Mouse (Mus musculus): Measurements from ENCODE around the gene Mad2l2.

The Mad2l2 gene

GRCm38 (mm10) chr4:148149540-148149939, 19.4 kb downstream of the Mad2l2 start:
- DNase-seq: no peak

- no peak for DNase-seq
These were observed 20.1 kb downstream of the Mad2l2 start for GRCm38 (mm10) chr4:148150242-148150641.

- DNase-seq: no peak
These were observed 20.7 kb downstream of the Mad2l2 start for GRCm38 (mm10) chr4:148150953-148151266.

GRCm38 (mm10) chr4:148151267-148152168, 21.3 kb downstream of the Mad2l2 start, which contains the start of gene Fbxo6:
TSS of gene Fbxo6 (minus strand) at chr4:148152140.
- peak; percentile 74 to 84 for DNase-seq

- DNase-seq: no peak
These were observed 22.4 kb downstream of the Mad2l2 start for GRCm38 (mm10) chr4:148152547-148152946.

GRCm38 (mm10) chr4:148154006-148154405, 23.8 kb downstream of the Mad2l2 start:
- no peak for DNase-seq

GRCm38 (mm10) chr4:148154982-148155381, 24.8 kb downstream of the Mad2l2 start:
- DNase-seq: no peak

- no peak for DNase-seq
These were observed 28.5 kb downstream of the Mad2l2 start for GRCm38 (mm10) chr4:148158436-148159348.

- peak; percentile 78 to 85 for DNase-seq
These were observed 29.6 kb downstream of the Mad2l2 start for GRCm38 (mm10) chr4:148159544-148160435.

- no peak for DNase-seq
These were observed 30.5 kb downstream of the Mad2l2 start, which contains the start of the genes Fbxo44 and Fbxo2 for GRCm38 (mm10) chr4:148160436-148161390. TSS of gene Fbxo44 (minus strand) at chr4:148160482. TSS of gene Fbxo2 (plus strand) at chr4:148160621.

GRCm38 (mm10) chr4:148164002-148164439, 33.8 kb downstream of the Mad2l2 start:
- peak; percentile 62 to 67 for DNase-seq

- no peak for DNase-seq
These were observed 34.3 kb downstream of the Mad2l2 start for GRCm38 (mm10) chr4:148164461-148164860.

GRCm38 (mm10) chr4:148165551-148165950, 35.4 kb downstream of the Mad2l2 start:
- DNase-seq: no peak

GRCm38 (mm10) chr4:148166431-148166830, 36.2 kb downstream of the Mad2l2 start:
- DNase-seq: no peak

GRCm38 (mm10) chr4:148166986-148167385, 36.8 kb downstream of the Mad2l2 start:
- peak in 1 of 2 experiments; percentile 44 for DNase-seq

- DNase-seq: no peak
These were observed 38.1 kb downstream of the Mad2l2 start for GRCm38 (mm10) chr4:148168287-148168686.

GRCm38 (mm10) chr4:148169586-148169985, 39.4 kb downstream of the Mad2l2 start:
- no peak for DNase-seq

- no peak for DNase-seq
These were observed 40.7 kb downstream of the Mad2l2 start for GRCm38 (mm10) chr4:148170842-148171241.

- no peak for DNase-seq
These were observed 41.1 kb downstream of the Mad2l2 start for GRCm38 (mm10) chr4:148171261-148171660.

GRCm38 (mm10) chr4:148173811-148174494, 43.8 kb downstream of the Mad2l2 start:
- no peak for DNase-seq
